ENCODE assay signal across 13 mouse cellular contexts in the genomic region with DNA sequence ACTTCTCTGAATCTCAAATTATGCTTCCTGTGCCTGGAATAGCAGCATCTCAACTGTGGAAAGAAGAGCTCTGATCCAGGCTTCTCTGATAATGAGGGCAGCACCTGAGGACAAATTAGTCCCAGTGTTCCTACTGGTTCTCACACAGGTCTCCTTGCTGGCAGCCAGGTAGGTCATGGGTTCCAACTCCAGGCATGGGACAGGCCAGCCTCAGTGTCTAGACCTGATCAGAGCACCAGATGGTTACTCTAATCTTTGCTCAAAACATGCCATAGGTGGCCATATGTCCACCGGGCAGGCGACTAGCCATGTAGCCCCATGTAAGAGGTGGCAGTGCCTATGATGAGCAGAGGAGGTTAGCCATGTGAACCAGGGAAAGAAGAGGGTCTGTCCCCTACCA.
DNase-seq lines count a peak whose midpoint lies in the region.
"Had no signal": no experiment of that assay in that cellular context is flagged by ENCODE, and none has a peak within 500 bp of the region (broad histone marks: within the 10 kb centered on the region; RNA-seq: fewer than 3 reads in every experiment).

No protein-coding gene starts in this region.

- DNase-seq in cerebellum, adult 11-12 months, result peak; percentile 51
- DNase-seq in cerebellum, postnatal 14 days, result no peak
- peak; percentile 43 for DNase-seq in cerebellum, adult 9-10 months
- no peak for DNase-seq in cerebellum, postnatal 4 days (ENCODE audit: low spot score in 2 of 2)
- DNase-seq in cerebellum, postnatal 25 days, result peak; percentile 33 to 53
- DNase-seq in cerebellum, adult 8-10 months, result no peak
- peak; percentile 58 for DNase-seq in brain, adult 2 months (ENCODE audit: low read depth, low spot score)
- no peak for DNase-seq in neural tube, embryonic 10.5 days (ENCODE audit: extremely low spot score, low spot score)
- DNase-seq: adrenal gland, adult 8-10 months; adrenal gland, postnatal 14 days; adrenal gland, postnatal 36 days; B cell, adult 2 months; forebrain, postnatal 0 days had no signal

Comparison
In these comparisons a context has a peak if more than half of its experiments do, and no peak if none do; other contexts are left out.
1. DNase-seq: peak in cerebellum, adult 11-12 months (single experiment), cerebellum, adult 9-10 months (single experiment), cerebellum, postnatal 25 days (2 of 2) and brain, adult 2 months (single experiment); none in cerebellum, postnatal 14 days (0 of 2), cerebellum, postnatal 4 days (0 of 2), cerebellum, adult 8-10 months (single experiment) and neural tube, embryonic 10.5 days (single experiment).